Mouse (Mus musculus): ENCODE results near the gene Psmc3ip.
A peak's percentile ranks its signal among the peaks of the same experiment; 100 is the strongest.

Gene Psmc3ip

DNA sequence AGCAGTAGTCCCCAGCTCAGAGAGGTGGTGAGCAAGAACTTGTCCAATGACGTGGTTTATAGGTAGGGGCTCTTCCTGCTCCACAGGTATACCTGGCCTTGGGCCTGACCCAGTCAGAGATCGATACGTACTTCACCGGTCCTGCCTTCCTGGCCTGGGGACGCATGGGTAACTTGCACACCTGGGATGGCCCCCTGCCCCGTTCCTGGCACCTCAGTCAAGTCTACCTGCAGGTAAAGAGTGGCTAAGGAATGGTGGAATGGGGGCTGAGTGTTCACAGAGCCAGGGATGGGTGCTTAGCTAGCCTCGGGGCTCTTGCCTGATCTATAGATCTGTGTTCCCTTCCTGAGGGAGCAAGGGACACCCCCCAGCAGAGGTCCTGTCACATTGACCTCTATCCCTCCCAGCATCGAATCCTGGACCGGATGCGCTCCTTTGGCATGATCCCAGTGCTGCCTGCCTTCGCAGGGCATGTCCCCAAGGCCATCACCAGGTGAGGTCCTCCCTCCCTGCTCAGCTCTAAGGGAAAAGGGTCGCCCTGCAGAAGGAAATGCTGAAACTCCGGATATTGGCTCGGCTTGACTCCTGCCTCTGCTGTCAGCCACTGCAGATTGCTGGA is 23.3 kb downstream of the Psmc3ip start:
- peak; percentile 53 for DNase-seq

DNA sequence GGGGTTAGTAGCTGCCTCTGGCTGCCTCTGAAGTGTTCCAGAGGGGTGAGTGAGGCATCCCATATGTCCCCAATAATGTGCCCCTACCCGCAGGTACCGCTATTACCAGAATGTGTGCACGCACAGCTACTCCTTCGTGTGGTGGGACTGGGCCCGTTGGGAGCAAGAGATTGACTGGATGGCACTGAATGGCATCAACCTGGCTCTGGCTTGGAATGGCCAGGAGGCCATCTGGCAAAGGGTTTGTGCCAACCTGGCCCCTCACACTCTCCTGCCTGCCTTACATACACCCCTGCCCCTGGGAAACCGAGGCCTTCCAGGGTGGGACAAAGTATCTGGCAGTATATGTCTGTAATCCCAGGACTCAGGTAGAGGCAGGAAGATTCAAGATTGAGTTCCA is 24.2 kb downstream of the Psmc3ip start:
- DNase-seq, result no peak

DNA sequence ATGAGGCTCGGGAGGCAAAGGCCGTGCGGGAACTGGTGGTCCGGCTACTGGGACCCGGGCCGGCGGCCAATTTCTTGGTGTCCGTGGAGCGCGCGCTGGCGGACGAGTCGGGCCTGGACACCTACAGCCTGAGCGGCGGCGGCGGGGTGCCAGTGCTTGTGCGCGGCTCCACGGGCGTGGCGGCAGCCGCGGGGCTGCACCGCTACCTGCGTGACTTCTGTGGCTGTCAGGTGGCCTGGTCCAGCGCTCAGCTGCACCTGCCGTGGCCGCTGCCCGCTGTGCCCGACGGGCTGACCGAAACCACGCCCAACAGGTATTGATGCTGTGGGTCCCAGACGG is 25.1 kb downstream of the Psmc3ip start:
- no peak for DNase-seq

DNA sequence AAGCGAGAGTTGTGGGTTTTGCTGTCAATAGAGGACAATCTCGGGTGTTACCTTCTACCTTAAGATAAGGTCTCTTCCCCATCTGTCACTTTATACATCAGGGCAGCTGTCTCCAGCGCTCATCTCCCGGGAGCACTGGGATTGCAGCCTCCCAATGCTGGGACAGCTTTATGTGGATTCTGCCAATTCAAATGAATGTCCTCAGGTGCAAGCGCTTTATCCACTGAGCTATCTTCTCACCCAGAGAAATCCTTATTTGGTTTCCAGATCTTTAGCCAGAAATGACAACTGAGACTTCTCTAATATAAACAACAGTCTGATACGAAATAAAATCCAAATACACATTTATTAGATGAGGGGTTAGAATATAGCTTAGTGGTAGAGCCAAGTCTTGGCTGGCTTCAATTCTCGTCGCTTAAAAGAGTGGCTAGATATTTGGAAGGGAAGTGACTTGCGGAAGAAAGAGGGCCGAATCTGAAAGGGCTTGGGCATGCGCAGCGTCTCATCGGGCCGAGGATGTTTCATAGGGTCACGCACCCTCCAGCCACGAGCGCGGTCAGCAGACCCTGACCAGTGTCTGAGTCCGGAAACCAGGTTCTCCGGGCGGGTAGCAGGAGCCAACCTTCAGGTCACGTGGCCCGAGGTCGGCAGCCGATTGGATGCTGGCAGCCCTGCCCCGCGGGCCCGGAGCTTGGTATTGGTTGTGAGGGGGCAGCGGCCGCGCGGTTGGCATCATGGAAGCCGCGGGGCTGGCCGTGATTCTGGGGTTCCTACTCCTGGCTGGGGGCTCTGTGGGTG is 25.6 kb downstream of the Psmc3ip start, which contains the start of gene Naglu:
TSS of gene Naglu (plus strand) at position 622 of the 798 bp plus-strand sequence.
- DNase-seq, result peak; percentile 96

DNA sequence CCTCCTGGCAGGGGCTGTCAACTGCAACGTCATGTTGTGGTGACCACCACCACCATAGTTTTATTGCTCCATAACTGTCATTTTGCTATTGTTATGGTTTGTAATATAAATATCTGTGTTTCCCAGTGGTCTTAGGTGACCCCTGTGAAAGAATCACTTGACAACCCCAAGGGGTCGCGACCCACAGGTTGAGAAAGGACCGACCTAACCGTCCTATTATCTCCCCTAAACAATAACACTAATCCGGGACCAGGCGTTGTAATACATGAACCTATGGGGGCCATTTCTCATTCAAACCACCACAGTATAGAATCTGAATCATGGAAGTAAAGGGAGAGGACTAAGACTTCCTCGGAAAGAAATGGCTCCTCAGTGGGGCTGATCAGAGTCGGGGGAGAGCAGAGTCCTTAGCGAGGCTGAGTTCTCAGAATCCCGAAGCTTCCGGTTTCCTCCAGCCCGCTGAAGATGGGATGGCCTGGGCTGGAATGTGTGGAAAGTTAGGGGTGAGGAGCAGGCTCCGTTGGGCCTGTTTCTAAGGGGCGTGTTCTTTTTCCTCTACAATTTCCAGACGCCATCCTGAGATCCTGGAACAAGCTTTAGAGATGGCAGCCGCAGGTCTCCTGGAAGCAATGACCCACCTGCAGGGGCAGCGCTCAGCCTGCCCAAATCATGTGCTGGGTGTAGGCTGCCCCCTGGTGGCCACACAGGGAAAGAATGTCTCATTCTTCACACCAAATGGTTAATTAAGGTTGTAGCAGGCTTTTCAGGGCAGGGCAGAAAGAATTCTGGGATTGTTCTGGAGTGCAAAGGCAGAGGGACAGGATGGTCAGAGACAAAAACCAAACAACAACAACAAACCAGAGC is 28.5 kb downstream of the Psmc3ip start:
- peak; percentile 94 for DNase-seq

DNA sequence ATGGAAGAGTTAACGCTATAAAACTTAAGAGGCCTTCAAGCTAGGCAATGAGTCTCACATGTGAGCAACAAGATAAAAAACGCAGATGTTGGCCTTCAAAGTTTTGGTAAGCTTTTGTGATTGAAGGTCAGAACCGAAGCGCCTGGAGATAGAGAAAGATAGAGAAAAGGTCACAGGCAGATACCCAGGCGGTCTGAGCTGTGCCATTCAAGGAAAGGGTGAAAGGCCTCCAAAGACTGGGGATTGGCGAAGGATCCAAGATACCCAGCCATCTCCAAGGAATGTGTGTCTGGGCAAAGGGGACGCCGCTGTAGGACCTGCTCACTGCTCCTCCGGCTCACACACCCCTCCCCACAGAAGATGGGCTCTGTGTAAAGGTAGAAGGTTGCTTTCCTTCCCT is 30.2 kb downstream of the Psmc3ip start:
- peak; percentile 28 for DNase-seq

DNA sequence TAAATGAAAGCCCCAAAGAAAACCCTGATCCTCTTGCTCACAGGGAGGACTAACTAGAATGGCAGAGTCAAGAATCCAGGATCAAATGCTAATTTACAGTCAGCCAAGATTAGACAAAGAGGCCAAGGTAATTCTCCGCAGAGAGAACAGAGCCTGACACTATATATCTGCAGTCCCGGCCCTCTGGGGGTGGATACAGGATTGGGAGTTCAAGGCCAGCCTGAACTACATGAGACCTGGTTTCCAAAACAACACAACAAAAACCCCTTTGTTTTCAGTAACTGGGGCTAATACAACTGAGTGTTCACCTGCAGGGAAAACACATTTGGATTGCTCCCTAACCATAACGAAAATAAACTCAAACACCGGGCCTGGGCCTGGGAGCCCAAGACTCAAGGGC is 30.8 kb downstream of the Psmc3ip start:
- no peak for DNase-seq

DNA sequence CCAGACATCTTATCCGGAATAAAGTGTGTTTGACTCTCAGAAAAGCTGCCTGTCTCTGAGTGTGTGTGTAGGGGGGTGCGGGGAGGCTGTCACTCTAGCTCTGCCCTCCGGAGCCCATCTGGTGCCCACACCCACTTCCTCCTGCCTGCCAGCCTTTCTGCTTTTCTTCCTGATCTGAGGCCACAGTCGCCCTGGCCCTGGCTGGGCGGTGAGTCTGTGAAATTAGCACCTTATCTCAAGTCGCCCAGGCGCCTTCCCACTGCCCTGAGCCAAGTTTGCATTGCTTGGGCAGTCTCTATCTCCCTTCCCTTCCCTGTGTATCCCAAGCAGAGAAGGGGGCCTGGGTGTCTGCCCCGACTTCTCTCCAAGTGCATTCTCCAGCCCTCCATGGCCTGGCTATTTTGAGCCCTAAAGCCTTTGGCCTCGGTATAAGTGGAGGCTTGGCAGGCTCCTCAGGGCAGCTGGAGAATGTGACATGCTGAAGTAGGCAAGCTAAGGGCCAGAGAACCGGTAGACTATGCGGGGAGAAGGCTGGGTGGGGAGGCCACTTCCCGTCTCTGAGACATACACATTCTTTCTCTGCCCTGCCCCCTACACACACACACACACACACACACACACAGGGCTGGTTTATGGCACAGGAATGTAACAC is 31.4 kb downstream of the Psmc3ip start:
- peak; percentile 76 for DNase-seq

DNA sequence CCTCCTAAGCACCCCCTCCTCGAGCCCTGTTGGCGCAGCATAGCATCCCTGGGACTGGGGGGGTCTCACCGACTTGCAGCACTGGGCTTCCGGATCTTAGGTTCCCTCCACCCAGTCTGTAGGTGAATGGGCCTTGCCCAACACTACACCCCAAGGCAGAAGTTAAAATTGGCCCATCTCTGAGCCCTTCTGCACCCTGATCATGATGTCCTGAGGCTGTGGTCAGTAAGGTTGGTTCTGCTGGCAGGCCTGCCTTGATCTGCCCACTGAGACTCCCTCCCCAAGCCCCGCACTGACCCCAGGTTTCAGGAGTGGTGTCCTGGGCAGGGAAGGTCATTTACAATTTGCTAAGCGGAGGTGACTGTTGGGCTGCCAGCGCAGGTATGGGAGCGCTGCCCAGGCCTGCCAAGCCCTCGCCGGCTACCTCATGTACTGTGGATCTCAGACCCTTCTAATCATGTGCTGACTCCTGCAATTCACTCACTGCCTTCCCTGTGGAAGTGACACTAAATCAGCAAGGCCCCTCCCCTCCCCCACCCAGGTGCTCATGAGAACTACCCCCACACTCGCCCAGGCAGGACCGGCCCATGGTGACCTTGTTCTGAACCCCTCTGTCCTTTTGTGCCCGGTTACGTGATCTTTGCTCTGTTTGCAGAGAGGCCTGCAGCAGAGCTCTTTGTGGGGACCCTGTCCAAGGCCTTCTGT is 32.1 kb downstream of the Psmc3ip start:
- DNase-seq, result peak; percentile 55

DNA sequence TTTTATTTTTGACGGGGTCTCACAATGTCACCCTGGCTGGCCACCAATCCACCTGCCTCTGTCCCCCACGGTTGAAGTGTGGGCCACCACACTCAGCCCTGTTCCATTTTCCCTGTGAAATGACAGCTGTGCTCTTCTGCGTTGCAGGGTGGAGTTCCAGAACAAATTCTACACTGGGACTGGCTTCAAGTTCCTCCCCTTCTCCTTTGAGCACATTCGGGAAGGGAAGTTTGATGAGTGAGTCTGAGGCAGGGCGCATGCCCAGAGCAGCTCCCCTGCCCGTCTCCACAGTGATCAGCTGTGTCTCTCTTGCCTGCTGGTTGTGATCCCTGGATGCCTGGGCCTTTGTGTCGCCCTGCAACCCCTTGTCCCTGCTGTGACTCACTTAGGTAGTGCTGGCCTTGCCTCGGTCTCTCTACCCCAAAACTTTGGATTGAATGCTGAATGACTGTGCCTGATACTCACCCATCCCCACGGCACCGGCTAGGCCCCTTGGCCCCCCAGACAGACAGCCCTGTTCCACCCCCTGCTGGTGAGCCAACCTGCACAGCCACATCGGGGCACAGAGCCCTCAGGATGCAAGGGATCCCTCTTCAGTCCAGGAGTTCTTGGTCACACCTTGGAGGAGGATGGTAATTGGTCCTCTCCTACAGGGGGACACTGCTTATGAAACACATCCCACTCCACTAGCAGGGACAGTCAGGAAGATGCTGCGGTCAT is 32.9 kb downstream of the Psmc3ip start:
- DNase-seq, result peak; percentile 31

DNA sequence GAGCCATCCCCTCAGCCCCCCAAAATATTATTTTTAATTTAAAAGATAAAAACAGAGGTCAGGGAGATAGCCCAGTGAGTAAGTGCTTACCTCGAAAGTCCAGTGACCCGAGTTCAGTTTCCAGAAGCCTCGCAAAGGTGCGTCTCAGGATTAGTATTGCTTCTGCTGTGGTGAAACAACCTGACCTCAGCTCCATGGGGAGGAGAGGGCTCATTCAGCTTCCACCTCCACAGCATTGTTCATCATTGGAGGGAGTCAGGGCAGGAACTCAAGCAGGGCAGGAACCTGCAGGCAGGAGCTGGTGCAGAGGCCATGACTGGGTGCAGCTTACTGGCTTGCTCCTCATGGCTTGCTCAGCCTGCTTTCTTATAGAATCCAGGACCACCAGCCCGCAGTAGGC is 34.2 kb downstream of the Psmc3ip start:
- DNase-seq, result peak; percentile 33

DNA sequence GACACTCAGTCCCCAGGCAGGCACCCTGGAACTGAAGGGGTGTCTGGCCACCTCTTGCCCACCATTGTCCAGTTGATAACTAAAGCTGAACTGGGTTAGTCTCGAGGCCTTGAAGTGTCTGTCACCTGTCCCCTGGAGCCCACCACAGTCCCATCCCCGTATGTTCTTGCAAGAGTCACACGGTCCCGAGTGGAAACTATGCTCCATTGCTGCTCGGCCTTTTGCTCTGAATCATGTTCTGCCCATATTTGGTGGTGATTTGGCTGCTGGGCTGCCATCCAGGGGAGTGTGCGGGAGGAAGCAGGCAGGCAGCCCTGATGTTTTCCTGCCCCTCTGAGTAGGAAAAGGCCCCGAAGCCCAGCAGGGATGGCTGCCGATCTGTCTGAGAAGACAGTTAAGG is 35.1 kb downstream of the Psmc3ip start:
- DNase-seq, result peak; percentile 58

DNA sequence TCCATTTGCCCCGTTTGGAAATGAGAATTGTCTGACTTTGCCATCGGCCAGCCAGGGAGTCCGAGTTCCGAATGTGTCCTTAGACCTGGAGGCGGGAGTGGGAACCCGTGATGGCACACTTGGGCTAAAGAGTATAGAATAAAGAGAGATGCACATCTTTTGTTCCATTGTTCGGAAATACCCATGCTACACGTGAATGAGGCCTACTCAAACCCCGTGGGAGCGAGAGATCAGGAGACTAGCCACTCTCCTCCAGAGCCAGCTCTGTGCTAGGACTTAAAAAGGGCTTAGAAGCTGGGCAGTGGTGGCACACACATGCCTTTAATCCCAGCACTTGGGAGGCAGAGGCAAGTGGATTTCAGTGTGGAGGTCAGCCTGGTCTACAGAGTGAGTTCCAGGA is 35.8 kb downstream of the Psmc3ip start:
- DNase-seq, result no peak

DNA sequence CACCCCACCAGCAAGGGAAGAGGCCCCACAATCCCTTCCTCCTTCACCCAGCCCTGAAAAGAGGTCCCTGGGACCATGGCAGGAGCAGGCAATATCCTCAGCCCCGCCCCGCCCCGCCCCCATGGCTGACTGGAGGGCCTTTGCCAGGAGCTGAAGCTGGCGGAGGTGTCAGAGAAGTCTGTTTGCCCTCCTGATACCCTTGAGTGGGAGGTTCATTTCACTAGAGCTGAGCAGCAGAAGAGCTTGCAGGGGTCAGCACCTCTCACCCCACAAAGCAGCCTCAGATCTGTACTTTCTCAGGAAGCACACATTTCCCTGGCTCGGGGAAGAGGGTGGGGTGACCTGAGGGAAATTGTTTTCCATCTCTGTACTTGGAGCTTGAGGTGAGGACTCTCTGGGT is 36.5 kb downstream of the Psmc3ip start:
- no peak for DNase-seq

DNA sequence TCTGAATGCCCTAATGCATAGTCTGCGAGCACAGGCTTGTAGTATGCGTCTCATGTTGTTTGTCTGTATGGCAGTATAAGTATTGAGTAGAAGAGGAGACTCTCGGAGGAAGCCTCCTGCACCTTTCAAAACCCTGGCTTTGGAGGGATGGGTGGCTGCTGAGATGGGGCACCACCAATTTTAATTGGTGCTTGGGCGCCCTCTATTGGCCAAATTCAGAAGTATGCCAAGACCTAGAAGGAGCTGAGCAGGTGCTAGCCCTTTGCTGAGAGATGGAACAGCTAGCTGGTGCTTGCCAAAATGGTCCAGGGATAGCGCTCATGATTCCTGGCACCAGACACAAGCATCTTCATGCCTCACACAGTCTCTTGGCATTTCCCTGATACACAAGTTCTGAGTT is 37.4 kb downstream of the Psmc3ip start:
- peak; percentile 93 for DNase-seq

DNA sequence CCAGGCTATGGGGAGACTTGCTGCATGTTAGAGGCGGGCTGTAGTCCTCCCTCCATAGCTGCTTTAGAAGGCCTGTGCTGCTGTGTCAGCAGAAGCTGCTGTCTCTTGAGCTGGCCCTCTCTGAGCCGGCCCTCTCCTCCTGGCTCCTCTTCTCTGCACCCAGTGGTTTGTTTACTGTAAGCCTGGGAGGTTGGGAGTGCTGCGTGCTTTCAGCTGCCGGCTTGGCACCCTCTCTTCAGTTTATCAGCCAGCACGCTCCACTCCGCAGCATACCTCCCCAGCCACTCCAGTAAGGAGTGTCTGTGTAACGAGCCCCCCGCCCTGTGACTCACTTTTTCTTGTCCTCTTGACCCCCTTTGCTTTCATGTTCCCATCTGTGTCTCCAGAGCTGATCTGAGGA is 38.4 kb downstream of the Psmc3ip start:
- peak; percentile 19 for DNase-seq

DNA sequence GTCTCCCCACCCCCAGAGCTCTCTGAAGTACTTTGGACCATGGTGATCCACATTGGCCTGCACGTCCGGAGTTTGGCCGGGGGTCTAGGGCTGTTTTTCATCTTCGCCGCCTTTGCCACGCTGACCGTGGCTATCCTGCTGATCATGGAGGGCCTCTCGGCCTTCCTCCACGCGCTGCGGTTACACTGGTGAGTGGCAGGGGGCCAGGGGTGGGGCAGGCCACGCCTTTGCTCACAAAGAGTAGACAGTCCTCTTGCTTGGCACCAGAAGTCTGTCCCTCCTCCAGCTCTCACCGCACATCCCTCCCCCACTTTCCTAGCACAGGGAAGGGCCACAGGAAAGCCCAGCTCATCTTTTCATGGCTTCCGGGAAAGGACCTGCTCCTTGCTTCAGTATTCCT is 39.8 kb downstream of the Psmc3ip start:
- peak; percentile 21 for DNase-seq

DNA sequence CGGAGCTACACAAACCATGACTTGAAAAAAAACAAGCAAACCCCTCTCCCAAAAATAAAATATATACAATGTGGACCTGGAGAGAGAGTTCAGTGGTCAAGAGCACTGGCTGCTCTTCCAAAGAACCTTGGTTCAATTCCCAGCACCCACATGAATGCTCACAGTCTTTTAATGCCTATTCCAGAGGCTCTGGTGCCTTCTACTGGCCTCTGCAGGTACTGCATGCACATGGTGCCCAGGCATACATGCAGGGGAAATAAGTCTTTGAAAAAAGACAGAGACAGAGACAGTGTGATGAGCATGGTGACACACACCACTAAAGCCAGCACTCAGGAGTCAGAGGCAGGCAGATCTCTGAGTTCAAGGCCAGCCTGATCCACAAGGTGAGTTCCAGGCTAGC is 41.3 kb downstream of the Psmc3ip start:
- peak; percentile 39 for DNase-seq

DNA sequence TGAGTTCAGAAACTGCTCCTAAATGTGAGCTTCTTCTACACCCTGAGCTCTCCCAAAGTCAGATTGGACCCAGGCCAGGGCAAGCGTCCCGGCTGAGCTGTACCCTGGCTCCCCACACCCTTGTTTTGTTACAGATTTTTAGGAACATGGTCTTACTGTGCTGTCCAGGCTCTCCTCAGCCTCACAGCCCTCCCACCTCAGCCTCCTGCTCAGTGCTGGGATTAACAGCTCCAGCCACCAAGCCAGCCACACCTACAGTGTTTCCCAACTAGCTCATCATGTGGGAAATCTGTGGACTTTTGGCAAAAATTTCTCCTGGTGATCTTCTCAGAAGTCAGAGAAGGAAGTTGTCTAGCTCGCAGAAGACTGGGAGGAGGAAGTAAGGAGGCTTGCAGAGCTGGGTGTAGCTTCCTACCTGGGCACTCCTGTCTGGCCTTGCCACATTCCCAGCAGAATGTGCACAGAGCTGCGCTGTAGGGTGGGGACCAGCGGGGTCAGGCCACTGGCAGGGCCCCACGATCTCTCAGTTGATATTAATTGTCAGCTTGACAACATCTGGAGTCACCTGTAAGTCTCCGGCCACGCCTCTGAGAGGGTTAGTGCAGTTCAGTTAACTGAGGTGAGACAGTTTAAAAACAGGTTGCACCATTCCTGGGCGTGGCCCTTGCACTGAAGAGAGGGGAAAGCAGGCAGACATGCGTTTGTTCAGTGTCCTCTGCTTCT is 42.3 kb downstream of the Psmc3ip start:
- peak; percentile 26 for DNase-seq

DNA sequence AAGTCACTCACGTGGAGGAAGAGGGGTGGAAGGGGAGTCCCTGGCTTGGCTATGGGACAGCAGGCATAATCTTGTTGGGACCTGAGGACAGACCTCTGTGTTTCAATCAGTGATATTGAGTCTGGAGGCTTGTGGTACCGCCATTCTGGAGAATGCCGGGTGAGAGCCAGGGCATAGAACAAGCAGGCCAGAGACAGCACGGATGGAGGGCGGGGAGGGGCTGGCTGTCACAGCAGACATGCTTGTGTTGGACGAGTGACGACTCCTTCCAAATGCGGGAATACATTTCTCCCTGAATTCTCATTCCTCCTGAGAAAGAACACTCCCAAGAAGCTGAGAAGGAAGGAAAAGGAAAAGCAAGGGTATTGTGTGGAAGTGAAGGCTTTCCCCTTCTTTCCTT is 43.6 kb downstream of the Psmc3ip start:
- DNase-seq, result no peak

DNA sequence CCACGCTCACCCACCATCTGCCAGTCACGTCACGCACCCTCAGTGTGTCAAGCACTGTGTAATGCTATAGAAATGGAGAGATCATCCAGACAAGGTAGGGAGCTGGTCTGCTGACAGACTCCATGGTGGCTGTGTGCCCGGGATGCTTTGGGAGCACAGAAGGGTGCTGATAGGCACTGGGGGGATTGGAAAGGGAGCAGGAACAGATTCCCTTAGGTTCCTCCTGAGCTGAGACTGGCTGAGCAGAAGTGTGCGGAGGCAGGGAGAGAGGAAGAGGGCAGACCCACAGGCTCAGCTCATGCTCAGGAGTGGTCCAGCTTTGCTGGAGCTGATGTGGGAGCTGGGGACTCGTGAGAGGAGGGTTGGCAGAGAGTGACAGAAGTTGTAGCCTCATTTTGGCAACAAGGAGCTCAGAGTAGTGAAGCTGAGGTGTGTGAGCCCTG is 44.2 kb downstream of the Psmc3ip start:
- DNase-seq, result no peak
